Mouse (Mus musculus): ENCODE results near the gene March9. TPM values are rescaled to one million over a fixed set of nuclear protein-coding genes. Genes with fewer than 3 reads are reported as not detected.

March9 gene
- polyA plus RNA-seq, 1 experiment: 13.1 TPM

- H3K36me3 ChIP-seq (ENCODE audit: control insufficient read depth, insufficient read depth, low read length): peaks cover 2% of the 10 kb centered on the region
- 85% methylated on average over 20 of the region's 20 CpGs for WGBS
- TF ChIP-seq CTCF (conservative IDR thresholded peaks at IDR 0.05; ENCODE audit: insufficient read depth, insufficient read length, low read depth, low read length) (no peak), POLR2A (IDR thresholded peaks at IDR 0.05; ENCODE audit: low read depth, low read length) (no peak)
Observed at GRCm38 (mm10) chr10:127056490-127056889, 3.5 kb downstream of the March9 start.

GRCm38 (mm10) chr10:127055406-127055805 lies 4.6 kb downstream of the March9 start:
- no peak for TF ChIP-seq CTCF (conservative IDR thresholded peaks at IDR 0.05; ENCODE audit: insufficient read depth, insufficient read length, low read depth, low read length)
- no peak for TF ChIP-seq POLR2A (IDR thresholded peaks at IDR 0.05; ENCODE audit: low read depth, low read length)
- no peak for DNase-seq
- no peak overlapping the region for H3K27ac ChIP-seq (ENCODE audit: insufficient read depth, low read depth, low read length)
- 82% methylated on average over 8 of the region's 8 CpGs for WGBS
- no peaks in the 10 kb centered on the region for H3K27me3 ChIP-seq (replicated peaks; ENCODE audit: control insufficient read depth, insufficient read depth, low read length)
- no peak overlapping the region for H3K4me3 ChIP-seq (ENCODE audit: insufficient read depth, low read depth, low read length)
- H3K4me1 ChIP-seq (ENCODE audit: control insufficient read depth, insufficient read depth, low read length): no peaks in the 10 kb centered on the region; the same call in 1 of the 2 replicates
- H3K36me3 ChIP-seq (ENCODE audit: control insufficient read depth, insufficient read depth, low read length): peaks cover 2% of the 10 kb centered on the region

More at GRCm38 (mm10) chr10:127056490-127056889, 3.5 kb downstream of the March9 start:
- Histone ChIP-seq H3K27ac (ENCODE audit: insufficient read depth, low read depth, low read length) (no peak overlapping the region), H3K4me1 (ENCODE audit: control insufficient read depth, insufficient read depth, low read length) (no peaks in the 10 kb centered on the region; the same call in 1 of the 2 replicates), H3K4me3 (ENCODE audit: insufficient read depth, low read depth, low read length) (no peak overlapping the region), H3K27me3 (replicated peaks; ENCODE audit: control insufficient read depth, insufficient read depth, low read length) (no peaks in the 10 kb centered on the region)
- DNase-seq: no peak

- TF ChIP-seq POLR2A (IDR thresholded peaks at IDR 0.05; ENCODE audit: low read depth, low read length) (no peak), CTCF (conservative IDR thresholded peaks at IDR 0.05; ENCODE audit: insufficient read depth, insufficient read length, low read depth, low read length) (no peak)
- no peaks in the 10 kb centered on the region for H3K27me3 ChIP-seq (replicated peaks; ENCODE audit: control insufficient read depth, insufficient read depth, low read length)
- H3K4me3 ChIP-seq (ENCODE audit: insufficient read depth, low read depth, low read length): no peak overlapping the region
- 83% methylated on average over 4 of the region's 4 CpGs for WGBS
- H3K27ac ChIP-seq (ENCODE audit: insufficient read depth, low read depth, low read length): no peak overlapping the region
- no peak for DNase-seq
- peaks cover under 1% of the 10 kb centered on the region; the same call in 1 of the 2 replicates for H3K4me1 ChIP-seq (ENCODE audit: control insufficient read depth, insufficient read depth, low read length)
- H3K36me3 ChIP-seq (ENCODE audit: control insufficient read depth, insufficient read depth, low read length): peaks cover 2% of the 10 kb centered on the region
Observed at GRCm38 (mm10) chr10:127054646-127055045, 5.3 kb downstream of the March9 start.

GRCm38 (mm10) chr10:127050119-127050474 lies 9.9 kb downstream of the March9 start:
- Histone ChIP-seq H3K4me1 (ENCODE audit: control insufficient read depth, insufficient read depth, low read length) (peaks cover 8% of the 10 kb centered on the region; the same call in 1 of the 2 replicates), H3K27ac (ENCODE audit: insufficient read depth, low read depth, low read length) (no peak overlapping the region), H3K36me3 (ENCODE audit: control insufficient read depth, insufficient read depth, low read length) (no peaks in the 10 kb centered on the region), H3K4me3 (ENCODE audit: insufficient read depth, low read depth, low read length) (no peak overlapping the region), H3K27me3 (replicated peaks; ENCODE audit: control insufficient read depth, insufficient read depth, low read length) (no peaks in the 10 kb centered on the region)
- no peak for DNase-seq
- no peak for TF ChIP-seq CTCF (conservative IDR thresholded peaks at IDR 0.05; ENCODE audit: insufficient read depth, insufficient read length, low read depth, low read length)
- no peak for TF ChIP-seq POLR2A (IDR thresholded peaks at IDR 0.05; ENCODE audit: low read depth, low read length)
- 15% methylated on average over 10 of the region's 10 CpGs for WGBS

GRCm38 (mm10) chr10:127049395-127050118 lies 10.4 kb downstream of the March9 start:
- peak; percentile 55 for DNase-seq
- no peak overlapping the region for H3K27ac ChIP-seq (ENCODE audit: insufficient read depth, low read depth, low read length)
- 2% methylated on average over 29 of the region's 29 CpGs for WGBS
- peak overlapping the region; percentile 19 for H3K4me3 ChIP-seq (ENCODE audit: insufficient read depth, low read depth, low read length)
- H3K4me1 ChIP-seq (ENCODE audit: control insufficient read depth, insufficient read depth, low read length): peaks cover 8% of the 10 kb centered on the region; the same call in 1 of the 2 replicates
- no peaks in the 10 kb centered on the region for H3K27me3 ChIP-seq (replicated peaks; ENCODE audit: control insufficient read depth, insufficient read depth, low read length)
- no peaks in the 10 kb centered on the region for H3K36me3 ChIP-seq (ENCODE audit: control insufficient read depth, insufficient read depth, low read length)
- peak; percentile 48; the same call in 1 of the 2 replicates for TF ChIP-seq CTCF (conservative IDR thresholded peaks at IDR 0.05; ENCODE audit: insufficient read depth, insufficient read length, low read depth, low read length)
- TF ChIP-seq POLR2A (IDR thresholded peaks at IDR 0.05; ENCODE audit: low read depth, low read length): no peak

GRCm38 (mm10) chr10:127048608-127049394 lies 11.2 kb downstream of the March9 start:
- 4% methylated on average over 35 of the region's 35 CpGs for WGBS
- Histone ChIP-seq H3K36me3 (ENCODE audit: control insufficient read depth, insufficient read depth, low read length) (no peaks in the 10 kb centered on the region), H3K27ac (ENCODE audit: insufficient read depth, low read depth, low read length) (peak overlapping the region; percentile 6; the same call in 1 of the 2 replicates), H3K4me3 (ENCODE audit: insufficient read depth, low read depth, low read length) (peak overlapping the region; percentile 36), H3K27me3 (replicated peaks; ENCODE audit: control insufficient read depth, insufficient read depth, low read length) (no peaks in the 10 kb centered on the region), H3K4me1 (ENCODE audit: control insufficient read depth, insufficient read depth, low read length) (peaks cover 8% of the 10 kb centered on the region; the same call in 1 of the 2 replicates)
- no peak for TF ChIP-seq CTCF (conservative IDR thresholded peaks at IDR 0.05; ENCODE audit: insufficient read depth, insufficient read length, low read depth, low read length)
- no peak for TF ChIP-seq POLR2A (IDR thresholded peaks at IDR 0.05; ENCODE audit: low read depth, low read length)
- peak; percentile 47 for DNase-seq

- TF ChIP-seq POLR2A (IDR thresholded peaks at IDR 0.05; ENCODE audit: low read depth, low read length) (peak; percentile 23), CTCF (conservative IDR thresholded peaks at IDR 0.05; ENCODE audit: insufficient read depth, insufficient read length, low read depth, low read length) (no peak)
- peak within 1 kb of the TSS; percentile 36 for H3K4me3 ChIP-seq (ENCODE audit: insufficient read depth, low read depth, low read length)
- WGBS: 27% methylated on average over 5 of the region's 5 CpGs
- DNase-seq: no peak
- H3K27me3 ChIP-seq (replicated peaks; ENCODE audit: control insufficient read depth, insufficient read depth, low read length): no peaks in the 10 kb centered on the region
- H3K4me1 ChIP-seq (ENCODE audit: control insufficient read depth, insufficient read depth, low read length): peaks cover 12% of the 10 kb centered on the region; the same call in 1 of the 2 replicates
- H3K27ac ChIP-seq (ENCODE audit: insufficient read depth, low read depth, low read length): peak within 1 kb of the TSS; percentile 6; the same call in 1 of the 2 replicates
- no peaks in the 10 kb centered on the region for H3K36me3 ChIP-seq (ENCODE audit: control insufficient read depth, insufficient read depth, low read length)
Observed at GRCm38 (mm10) chr10:127047954-127048353, 12.0 kb downstream of the March9 start, which contains the start of gene Cyp27b1. Gene Cyp27b1, plus strand, starts transcription at chr10:127048250.
